Mouse (Mus musculus): ENCODE measurements around the gene Psmc2.

DNA sequence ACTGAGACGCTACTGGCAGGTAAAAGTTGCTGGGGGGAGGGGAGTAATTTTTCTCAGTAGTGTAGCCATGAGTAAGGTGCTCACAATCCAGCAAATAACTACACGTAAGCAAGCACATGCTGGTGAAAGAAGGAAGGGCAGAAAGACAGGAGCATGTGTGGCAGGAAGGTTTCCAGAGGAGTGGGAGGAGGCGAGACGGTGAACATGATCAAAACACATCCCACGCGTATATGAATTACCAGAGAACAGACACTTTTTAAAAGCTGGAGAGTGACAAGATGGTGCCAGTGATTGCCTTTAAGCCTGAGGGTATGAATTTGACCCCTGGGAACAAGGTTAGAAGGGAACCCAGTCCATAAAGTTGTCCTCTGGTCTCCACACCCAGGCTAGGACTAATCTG is 15.2 kb upstream of the Psmc2 start:
- TF ChIP-seq CTCF (conservative IDR thresholded peaks at IDR 0.05; ENCODE audit: insufficient read depth, insufficient read length, low read depth, low read length) (no peak), POLR2A (IDR thresholded peaks at IDR 0.05; ENCODE audit: low read depth, low read length) (no peak)
